Mouse (Mus musculus) lung, postnatal 4 days (tissue): ENCODE data around the gene Denr.

Experiments
- DNase-seq, 2 experiments: peaks; one replicate each; pipeline ENCODE4 v3.0.0; 2021

Denr gene

DNA sequence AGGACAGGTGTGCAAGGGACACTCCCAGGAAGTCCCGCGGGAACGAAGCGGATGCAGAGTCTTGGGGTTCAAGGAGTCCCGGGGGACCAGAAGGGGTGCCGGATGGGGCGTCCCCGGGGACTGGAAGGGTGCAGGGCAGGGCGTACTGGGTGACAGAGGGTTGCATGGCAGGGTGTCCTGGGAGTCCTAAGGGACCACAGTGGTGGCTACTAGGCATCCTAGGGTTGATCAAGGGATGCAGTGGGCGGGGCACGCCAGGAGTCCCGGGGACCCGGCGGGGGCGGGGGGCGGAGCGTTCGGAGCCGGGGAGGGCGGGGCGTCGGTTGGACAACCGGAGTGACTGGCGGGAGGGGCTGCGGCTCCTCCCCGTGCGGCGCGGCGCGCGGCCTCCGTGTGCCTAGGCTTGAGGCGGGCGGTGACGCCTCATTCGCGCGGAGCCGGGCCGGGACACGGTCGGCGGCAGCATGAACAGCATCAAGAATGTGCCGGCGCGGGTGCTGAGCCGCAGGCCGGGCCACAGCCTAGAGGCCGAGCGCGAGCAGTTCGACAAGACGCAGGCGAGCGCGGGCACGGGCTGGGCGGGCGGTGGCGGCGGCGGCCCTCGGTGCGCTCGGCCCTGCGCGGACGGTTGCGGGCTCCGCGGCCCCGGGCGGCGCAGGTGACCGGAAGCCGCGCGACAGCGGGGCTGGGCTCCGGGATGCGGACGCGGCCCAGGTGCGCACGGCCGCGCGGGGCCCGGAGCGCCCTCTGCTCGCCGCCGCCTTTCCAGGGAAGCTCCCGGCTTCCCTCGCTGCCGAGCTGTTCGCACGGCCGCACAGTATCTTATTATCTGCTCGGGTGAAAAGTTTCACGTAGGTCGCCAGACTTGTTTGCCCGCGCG is 66.6 kb downstream of the Denr start, which contains the start of gene Hip1r:
Gene Hip1r, plus strand, starts transcription at position 330 of the 880 bp plus-strand sequence.
- peak; percentile 83 to 88 for DNase-seq

DNA sequence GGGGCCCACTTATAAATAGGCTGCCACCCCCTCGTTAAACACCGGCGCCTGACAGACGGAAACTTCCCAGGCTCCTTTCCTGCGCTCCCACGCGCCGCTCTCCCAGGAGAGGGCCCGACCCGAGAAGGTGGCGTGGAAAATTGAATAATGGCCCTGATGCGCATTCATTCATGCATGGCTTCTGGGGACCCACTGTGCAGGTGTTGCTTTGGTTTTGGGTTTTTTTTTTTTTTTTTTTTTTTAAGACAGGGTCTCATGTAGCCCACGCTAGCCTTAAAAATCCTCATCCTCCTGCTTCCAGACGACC is 67.2 kb downstream of the Denr start:
- DNase-seq: no peak

DNA sequence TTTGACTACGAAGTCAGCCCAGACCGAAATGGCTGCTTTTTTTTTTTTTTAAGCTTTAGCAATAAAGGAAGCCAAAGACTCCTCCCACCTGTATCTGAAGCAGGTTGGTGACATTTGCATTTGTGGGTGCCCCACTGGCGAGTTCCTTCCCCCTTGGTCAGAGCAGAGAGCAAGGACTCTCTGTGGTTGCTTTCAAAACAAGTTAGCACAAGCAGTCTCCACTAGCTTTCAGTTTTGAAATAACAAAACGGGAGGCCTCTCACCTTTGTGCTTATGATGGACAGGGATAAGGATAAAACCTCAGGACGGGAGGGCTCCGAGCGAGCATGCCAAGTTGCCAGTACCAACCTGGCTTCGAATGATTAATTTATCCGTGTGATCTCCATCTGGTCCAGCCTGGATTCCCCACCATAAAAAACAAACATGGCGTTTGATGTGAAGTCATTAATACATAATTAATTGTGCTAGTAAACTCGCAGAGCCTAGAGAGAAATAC is 67.7 kb downstream of the Denr start:
- peak; percentile 57 to 64 for DNase-seq

DNA sequence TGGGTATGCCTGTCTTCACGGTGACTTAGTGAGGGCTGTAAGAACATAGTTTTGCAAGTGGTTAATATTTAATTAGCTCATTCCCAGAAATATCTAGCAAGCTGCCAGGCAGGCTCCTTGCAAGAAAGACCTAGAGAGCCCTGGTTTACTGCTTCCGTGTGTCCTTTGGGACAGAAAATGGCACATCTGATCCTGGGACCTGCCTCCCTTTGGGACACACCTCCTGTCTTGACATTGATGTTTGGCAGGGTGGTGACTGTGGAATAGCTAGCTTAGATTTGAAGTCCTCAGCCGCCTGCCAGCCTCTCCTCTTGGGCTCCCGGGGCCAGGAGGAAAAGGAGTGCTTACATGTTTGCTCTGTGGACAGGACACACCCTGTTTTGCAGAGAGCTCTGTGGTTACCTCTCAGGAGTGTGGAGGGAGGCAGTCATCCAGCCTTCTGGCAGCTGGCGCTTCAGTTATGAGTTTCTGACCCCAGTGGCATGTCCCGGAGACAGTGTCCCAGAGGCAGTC is 68.7 kb downstream of the Denr start:
- peak; percentile 62 to 84 for DNase-seq

DNA sequence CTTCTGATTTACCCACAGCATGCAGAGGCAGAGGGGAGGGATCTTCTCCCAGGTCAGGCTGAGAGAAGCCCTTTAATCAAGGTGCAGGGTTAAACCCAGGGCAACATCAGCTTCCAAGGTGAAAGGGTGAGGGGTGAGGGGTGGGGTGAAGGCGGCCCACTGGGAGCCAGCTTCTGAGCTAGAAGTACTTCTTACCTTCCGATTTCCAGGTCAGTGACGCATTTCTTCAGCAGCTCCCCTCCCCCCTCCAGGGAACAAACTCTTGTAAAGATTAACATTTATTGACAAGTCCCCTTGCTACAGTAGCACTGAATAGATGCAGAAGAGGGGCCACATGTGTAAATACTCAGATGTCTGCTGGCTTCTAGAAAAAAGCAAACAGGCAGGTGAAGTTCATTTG is 70.3 kb downstream of the Denr start:
- peak in 1 of 2 experiments; percentile 5 for DNase-seq

DNA sequence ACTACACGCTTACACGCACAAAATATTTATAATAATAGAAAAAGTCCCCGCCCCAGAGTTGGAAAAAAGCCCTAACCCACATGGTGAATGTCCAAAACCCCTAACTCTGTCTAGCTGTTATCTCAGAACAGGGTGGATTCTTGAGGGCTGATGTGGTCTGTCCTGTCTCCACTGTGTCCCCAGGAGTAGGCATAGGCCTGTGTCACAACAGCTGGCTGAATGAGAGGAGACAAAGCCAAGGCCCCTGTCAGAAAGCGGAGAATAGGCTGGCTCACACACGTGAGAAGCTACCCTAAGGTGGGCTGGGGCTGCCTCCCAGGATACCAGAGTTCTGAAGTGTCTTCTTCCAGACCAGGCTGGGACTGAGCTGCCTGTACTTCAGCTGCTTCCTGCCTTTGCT is 71.2 kb downstream of the Denr start:
- DNase-seq: no peak
